Mouse (Mus musculus) midbrain, embryonic 14.5 days (tissue): ENCODE data around the gene Tbx1. TPM values are rescaled to one million over a fixed set of nuclear protein-coding genes. Genes with fewer than 3 reads are reported as not detected.

Source experiments
- ATAC-seq: fragments of 200-750 bp; cut with Nextera tagmentation; 2 replicates; pipeline ENCODE4 v1.8.0; 2017; ENCODE audit warnings: moderate number of reproducible peaks, moderate library complexity; ENCODE audit not compliant: low FRiP score, low TSS enrichment
- DNase-seq: peaks from one replicate; pipeline ENCODE4 v3.0.0-alpha.2; 2015
- H3K27ac ChIP-seq: fragments of 300-500 bp; sonication (generic); replicated peaks from 2 replicates; pipeline ENCODE4 v1.5.1; 2014; ENCODE audit warnings: mild to moderate bottlenecking, low read depth, low read length, moderate library complexity
- H3K27me3 ChIP-seq: fragments of 300-500 bp; sonication (generic); 2 replicates; pipeline ENCODE4 v1.6.1; 2014; ENCODE audit warnings: low read length, control low read depth, mixed read lengths; ENCODE audit not compliant: control insufficient read depth, insufficient read depth
- H3K36me3 ChIP-seq: fragments of 300-500 bp; sonication (generic); 2 replicates; pipeline ENCODE4 v1.6.1; 2014; ENCODE audit warnings: low read length, control low read depth; ENCODE audit not compliant: control insufficient read depth, insufficient read depth
- H3K4me1 ChIP-seq: fragments of 300-500 bp; sonication (generic); 2 replicates; pipeline ENCODE4 v1.6.1; 2014; ENCODE audit warnings: mild to moderate bottlenecking, antibody characterized with exemption, low read length, control low read depth; ENCODE audit not compliant: control insufficient read depth, insufficient read depth
- H3K4me2 ChIP-seq: fragments of 300-500 bp; sonication (generic); 2 replicates; pipeline ENCODE4 v1.6.1; 2014; ENCODE audit warnings: mild to moderate bottlenecking, low read length, moderate library complexity
- H3K4me3 ChIP-seq: fragments of 300-500 bp; sonication (generic); replicated peaks from 2 replicates; pipeline ENCODE4 v1.5.1; 2014; ENCODE audit warnings: low read depth, low read length
- H3K9ac ChIP-seq: fragments of 300-500 bp; sonication (generic); replicated peaks from 2 replicates; pipeline ENCODE4 v1.6.1; 2014; ENCODE audit warnings: mild to moderate bottlenecking, low read length, moderate library complexity
- H3K9me3 ChIP-seq: fragments of 300-500 bp; sonication (generic); 2 replicates; pipeline ENCODE4 v1.6.1; 2016; ENCODE audit warnings: low read length, control low read depth, mixed read lengths; ENCODE audit not compliant: control insufficient read depth
- WGBS: fragments of 180-500 bp; shearing (Covaris S2); extraction: QIAGEN DNeasy Blood & Tissue Kit; methylation state at CpG from one replicate; pipeline ENCODE4 v1.1.7; 2014; 5-methylcytosine and 5-hydroxymethylcytosine counted together
- polyA plus RNA-seq: library from polyadenylated mRNA; unstranded; fragments of >200 nt; fragmentation: Nextera tagmentation; extraction: Ambion mirVana; gene quantifications from 2 replicates; pipeline ENCODE4 v1.2.1, GENCODE M21; 2014

Tbx1 gene
- polyA plus RNA-seq, 1 experiment from 2014 or later = 0.34 TPM

GRCm38 (mm10) chr16:18625097-18625496 lies 34.6 kb upstream of the Tbx1 start:
- WGBS = 42% methylated on average over 14 of the region's 14 CpGs
- H3K9ac ChIP-seq = no peak overlapping the region
- H3K36me3 ChIP-seq = peaks cover 48% of the 10 kb centered on the region
- H3K27me3 ChIP-seq = peaks cover 72% of the 10 kb centered on the region
- H3K4me3 ChIP-seq = no peak overlapping the region
- H3K9me3 ChIP-seq = no peaks in the 10 kb centered on the region
- H3K4me2 ChIP-seq = no peak overlapping the region
- DNase-seq = no peak
- H3K27ac ChIP-seq = no peak overlapping the region
- peaks cover 42% of the 10 kb centered on the region for H3K4me1 ChIP-seq
- no peak for ATAC-seq

- Histone ChIP-seq H3K27ac (no peak overlapping the region), H3K4me1 (peaks cover 41% of the 10 kb centered on the region), H3K9ac (no peak overlapping the region), H3K9me3 (no peaks in the 10 kb centered on the region), H3K4me3 (no peak overlapping the region), H3K36me3 (peaks cover 52% of the 10 kb centered on the region), H3K4me2 (no peak overlapping the region), H3K27me3 (peaks cover 76% of the 10 kb centered on the region)
- 29% methylated on average over 15 of the region's 15 CpGs for WGBS
- ATAC-seq = no peak
- DNase-seq = no peak
Measured at GRCm38 (mm10) chr16:18624641-18625040, 34.2 kb upstream of the Tbx1 start.

GRCm38 (mm10) chr16:18623751-18624540 lies 33.5 kb upstream of the Tbx1 start:
- 32% methylated on average over 15 of the region's 15 CpGs for WGBS
- Histone ChIP-seq H3K27ac (no peak overlapping the region), H3K4me2 (no peak overlapping the region), H3K4me1 (peaks cover 41% of the 10 kb centered on the region), H3K9ac (no peak overlapping the region), H3K27me3 (peaks cover 83% of the 10 kb centered on the region), H3K4me3 (no peak overlapping the region), H3K9me3 (no peaks in the 10 kb centered on the region), H3K36me3 (peaks cover 56% of the 10 kb centered on the region)
- ATAC-seq = no peak
- no peak for DNase-seq

GRCm38 (mm10) chr16:18622916-18623750 lies 32.7 kb upstream of the Tbx1 start:
- H3K4me3 ChIP-seq = no peak overlapping the region; the same call in 1 of the 2 replicates
- no peaks in the 10 kb centered on the region for H3K9me3 ChIP-seq
- no peak overlapping the region for H3K27ac ChIP-seq
- H3K4me2 ChIP-seq = no peak overlapping the region
- ATAC-seq = no peak
- peaks cover 34% of the 10 kb centered on the region for H3K4me1 ChIP-seq
- H3K27me3 ChIP-seq = peaks cover 91% of the 10 kb centered on the region
- peaks cover 56% of the 10 kb centered on the region for H3K36me3 ChIP-seq
- WGBS = 32% methylated on average over 29 of the region's 29 CpGs
- H3K9ac ChIP-seq = no peak overlapping the region
- DNase-seq = no peak

- H3K4me3 ChIP-seq = peak within 1 kb of the TSS; percentile 33
- H3K4me1 ChIP-seq = peaks cover 23% of the 10 kb centered on the region
- no peak for DNase-seq
- H3K27me3 ChIP-seq = peaks cover 87% of the 10 kb centered on the region
- 10% methylated on average over 17 of the region's 17 CpGs for WGBS
- no peak within 1 kb of the TSS for H3K27ac ChIP-seq
- H3K9ac ChIP-seq = peak within 1 kb of the TSS; percentile 34; the same call in 1 of the 2 replicates
- no peak for ATAC-seq
- H3K36me3 ChIP-seq = peaks cover 56% of the 10 kb centered on the region
- peak within 1 kb of the TSS; percentile 59 for H3K4me2 ChIP-seq
- no peaks in the 10 kb centered on the region for H3K9me3 ChIP-seq
Measured at GRCm38 (mm10) chr16:18622019-18622418, 31.5 kb upstream of the Tbx1 start, which contains the start of gene Gp1bb. TSS of gene Gp1bb (minus strand) at chr16:18622403.

GRCm38 (mm10) chr16:18621362-18622001 lies 31.0 kb upstream of the Tbx1 start:
- Histone ChIP-seq H3K9me3 (no peaks in the 10 kb centered on the region), H3K36me3 (peaks cover 56% of the 10 kb centered on the region), H3K27ac (no peak overlapping the region), H3K9ac (peak overlapping the region; percentile 34; the same call in 1 of the 2 replicates), H3K4me2 (peak overlapping the region; percentile 59), H3K27me3 (peaks cover 86% of the 10 kb centered on the region), H3K4me1 (peaks cover 18% of the 10 kb centered on the region), H3K4me3 (peak overlapping the region; percentile 33)
- ATAC-seq (no peak), DNase-seq (peak; percentile 57)
- WGBS = 4% methylated on average over 38 of the region's 38 CpGs

GRCm38 (mm10) chr16:18620601-18621361 lies 30.3 kb upstream of the Tbx1 start:
- Histone ChIP-seq H3K9ac (peak overlapping the region; percentile 34), H3K9me3 (no peaks in the 10 kb centered on the region), H3K4me3 (peak overlapping the region; percentile 33), H3K36me3 (peaks cover 55% of the 10 kb centered on the region), H3K27me3 (peaks cover 85% of the 10 kb centered on the region), H3K4me2 (peak overlapping the region; percentile 59), H3K27ac (no peak overlapping the region), H3K4me1 (peaks cover 11% of the 10 kb centered on the region)
- ATAC-seq (peak; percentile 46; the same call in 1 of the 2 replicates), DNase-seq (peak; percentile 77)
- WGBS = under 1% methylated on average over 72 of the region's 74 CpGs

- Histone ChIP-seq H3K27me3 (peaks cover 79% of the 10 kb centered on the region), H3K9me3 (no peaks in the 10 kb centered on the region), H3K27ac (no peak overlapping the region), H3K9ac (no peak overlapping the region), H3K4me3 (no peak overlapping the region), H3K36me3 (peaks cover 49% of the 10 kb centered on the region), H3K4me1 (peaks cover 9% of the 10 kb centered on the region; the same call in 1 of the 2 replicates), H3K4me2 (peak overlapping the region; percentile 59)
- 18% methylated on average over 6 of the region's 6 CpGs for WGBS
- no peak for ATAC-seq
- DNase-seq = no peak
Measured at GRCm38 (mm10) chr16:18620201-18620600, 29.7 kb upstream of the Tbx1 start.
